Mouse (Mus musculus): ENCODE results near the gene Fibcd1. TPM values are rescaled to one million over a fixed set of nuclear protein-coding genes. Genes with fewer than 3 reads are reported as not detected.

Fibcd1 gene
- polyA plus RNA-seq, 1 experiment from 2014 or later = 0.24 TPM

- no peak for DNase-seq (ENCODE audit: low spot score)
- no peak overlapping the region for H3K4me3 ChIP-seq (ENCODE audit: low read depth, low read length)
- no peaks in the 10 kb centered on the region for H3K36me3 ChIP-seq (ENCODE audit: control insufficient read depth, insufficient read depth, low read length)
- 27% methylated on average over 2 of the region's 2 CpGs for WGBS
- H3K9ac ChIP-seq (ENCODE audit: low read length) = no peak overlapping the region
- ATAC-seq (replicated peaks; ENCODE audit: low FRiP score) = no peak
- H3K4me1 ChIP-seq (replicated peaks; ENCODE audit: control insufficient read depth, insufficient read depth, low read length) = no peaks in the 10 kb centered on the region
- H3K9me3 ChIP-seq (ENCODE audit: control insufficient read depth, low read length) = no peaks in the 10 kb centered on the region
- no peak overlapping the region for H3K4me2 ChIP-seq (ENCODE audit: low read depth, low read length, severe bottlenecking)
- H3K27me3 ChIP-seq (ENCODE audit: control insufficient read depth, insufficient read depth, low read length) = no peaks in the 10 kb centered on the region
- H3K27ac ChIP-seq (ENCODE audit: low read depth, low read length) = no peak overlapping the region
Observed at GRCm38 (mm10) chr2:31865794-31866193, 20.0 kb upstream of the Fibcd1 start.

GRCm38 (mm10) chr2:31865322-31865721 is 19.5 kb upstream of the Fibcd1 start:
- Histone ChIP-seq H3K27ac (ENCODE audit: low read depth, low read length) (no peak overlapping the region), H3K9me3 (ENCODE audit: control insufficient read depth, low read length) (no peaks in the 10 kb centered on the region), H3K4me1 (replicated peaks; ENCODE audit: control insufficient read depth, insufficient read depth, low read length) (no peaks in the 10 kb centered on the region), H3K4me3 (ENCODE audit: low read depth, low read length) (no peak overlapping the region), H3K27me3 (ENCODE audit: control insufficient read depth, insufficient read depth, low read length) (no peaks in the 10 kb centered on the region), H3K4me2 (ENCODE audit: low read depth, low read length, severe bottlenecking) (no peak overlapping the region), H3K9ac (ENCODE audit: low read length) (no peak overlapping the region), H3K36me3 (ENCODE audit: control insufficient read depth, insufficient read depth, low read length) (no peaks in the 10 kb centered on the region)
- DNase-seq (ENCODE audit: low spot score) (no peak), ATAC-seq (replicated peaks; ENCODE audit: low FRiP score) (no peak)
- 62% methylated on average over 4 of the region's 4 CpGs for WGBS

GRCm38 (mm10) chr2:31864891-31865290 is 19.1 kb upstream of the Fibcd1 start:
- Histone ChIP-seq H3K9me3 (ENCODE audit: control insufficient read depth, low read length) (no peaks in the 10 kb centered on the region), H3K27me3 (ENCODE audit: control insufficient read depth, insufficient read depth, low read length) (no peaks in the 10 kb centered on the region), H3K4me2 (ENCODE audit: low read depth, low read length, severe bottlenecking) (no peak overlapping the region), H3K4me1 (replicated peaks; ENCODE audit: control insufficient read depth, insufficient read depth, low read length) (peaks cover under 1% of the 10 kb centered on the region; the same call in 1 of the 2 replicates), H3K27ac (ENCODE audit: low read depth, low read length) (no peak overlapping the region), H3K9ac (ENCODE audit: low read length) (no peak overlapping the region), H3K36me3 (ENCODE audit: control insufficient read depth, insufficient read depth, low read length) (no peaks in the 10 kb centered on the region), H3K4me3 (ENCODE audit: low read depth, low read length) (no peak overlapping the region)
- no peak for DNase-seq (ENCODE audit: low spot score)
- no peak for ATAC-seq (replicated peaks; ENCODE audit: low FRiP score)
- 93% methylated on average over 9 of the region's 9 CpGs for WGBS

GRCm38 (mm10) chr2:31863766-31864165 is 18.0 kb upstream of the Fibcd1 start:
- 88% methylated on average over 1 of the region's 1 CpGs for whole genome bisulfite sequencing
- H3K4me3 ChIP-seq (ENCODE audit: low read depth, low read length) = no peak overlapping the region
- H3K36me3 ChIP-seq (ENCODE audit: control insufficient read depth, insufficient read depth, low read length) = no peaks in the 10 kb centered on the region
- H3K9me3 ChIP-seq (ENCODE audit: control insufficient read depth, low read length) = no peaks in the 10 kb centered on the region
- no peak for DNase-seq (ENCODE audit: low spot score)
- no peak overlapping the region for H3K4me2 ChIP-seq (ENCODE audit: low read depth, low read length, severe bottlenecking)
- no peak overlapping the region for H3K9ac ChIP-seq (ENCODE audit: low read length)
- ATAC-seq (replicated peaks; ENCODE audit: low FRiP score) = no peak
- no peak overlapping the region for H3K27ac ChIP-seq (ENCODE audit: low read depth, low read length)
- H3K4me1 ChIP-seq (replicated peaks; ENCODE audit: control insufficient read depth, insufficient read depth, low read length) = peaks cover 9% of the 10 kb centered on the region
- H3K27me3 ChIP-seq (ENCODE audit: control insufficient read depth, insufficient read depth, low read length) = no peaks in the 10 kb centered on the region

GRCm38 (mm10) chr2:31862919-31863318 is 17.1 kb upstream of the Fibcd1 start:
- no peaks in the 10 kb centered on the region for H3K9me3 ChIP-seq (ENCODE audit: control insufficient read depth, low read length)
- ATAC-seq (replicated peaks; ENCODE audit: low FRiP score) = no peak
- 74% methylated on average over 1 of the region's 1 CpGs for WGBS

GRCm38 (mm10) chr2:31858500-31858899 is 12.7 kb upstream of the Fibcd1 start:
- DNase-seq (ENCODE audit: low spot score) (no peak), ATAC-seq (replicated peaks; ENCODE audit: low FRiP score) (no peak)
- H3K4me1 ChIP-seq (replicated peaks; ENCODE audit: control insufficient read depth, insufficient read depth, low read length) = peaks cover 14% of the 10 kb centered on the region
- H3K4me3 ChIP-seq (ENCODE audit: low read depth, low read length) = no peak overlapping the region
- WGBS = 9% methylated on average over 12 of the region's 12 CpGs
- H3K27me3 ChIP-seq (ENCODE audit: control insufficient read depth, insufficient read depth, low read length) = no peaks in the 10 kb centered on the region
- no peaks in the 10 kb centered on the region for H3K36me3 ChIP-seq (ENCODE audit: control insufficient read depth, insufficient read depth, low read length)
- H3K9ac ChIP-seq (ENCODE audit: low read length) = no peak overlapping the region
- H3K4me2 ChIP-seq (ENCODE audit: low read depth, low read length, severe bottlenecking) = peak overlapping the region; percentile 11; the same call in 1 of the 2 replicates
- no peak overlapping the region for H3K27ac ChIP-seq (ENCODE audit: low read depth, low read length)
- H3K9me3 ChIP-seq (ENCODE audit: control insufficient read depth, low read length) = no peaks in the 10 kb centered on the region

More at GRCm38 (mm10) chr2:31862919-31863318, 17.1 kb upstream of the Fibcd1 start:
- no peak overlapping the region for H3K9ac ChIP-seq (ENCODE audit: low read length)
- H3K36me3 ChIP-seq (ENCODE audit: control insufficient read depth, insufficient read depth, low read length) = no peaks in the 10 kb centered on the region
- H3K4me3 ChIP-seq (ENCODE audit: low read depth, low read length) = no peak overlapping the region
- H3K4me2 ChIP-seq (ENCODE audit: low read depth, low read length, severe bottlenecking) = no peak overlapping the region
- DNase-seq (ENCODE audit: low spot score) = no peak
- no peaks in the 10 kb centered on the region for H3K27me3 ChIP-seq (ENCODE audit: control insufficient read depth, insufficient read depth, low read length)
- H3K4me1 ChIP-seq (replicated peaks; ENCODE audit: control insufficient read depth, insufficient read depth, low read length) = peaks cover 14% of the 10 kb centered on the region
- no peak overlapping the region for H3K27ac ChIP-seq (ENCODE audit: low read depth, low read length)

GRCm38 (mm10) chr2:31857180-31857579 is 11.4 kb upstream of the Fibcd1 start:
- WGBS = 79% methylated on average over 6 of the region's 6 CpGs
- Histone ChIP-seq H3K9me3 (ENCODE audit: control insufficient read depth, low read length) (no peaks in the 10 kb centered on the region), H3K27ac (ENCODE audit: low read depth, low read length) (no peak overlapping the region), H3K27me3 (ENCODE audit: control insufficient read depth, insufficient read depth, low read length) (no peaks in the 10 kb centered on the region), H3K4me2 (ENCODE audit: low read depth, low read length, severe bottlenecking) (no peak overlapping the region), H3K4me3 (ENCODE audit: low read depth, low read length) (no peak overlapping the region), H3K9ac (ENCODE audit: low read length) (no peak overlapping the region), H3K4me1 (replicated peaks; ENCODE audit: control insufficient read depth, insufficient read depth, low read length) (peaks cover 14% of the 10 kb centered on the region), H3K36me3 (ENCODE audit: control insufficient read depth, insufficient read depth, low read length) (no peaks in the 10 kb centered on the region)
- ATAC-seq (replicated peaks; ENCODE audit: low FRiP score) (no peak), DNase-seq (ENCODE audit: low spot score) (no peak)

- Histone ChIP-seq H3K36me3 (ENCODE audit: control insufficient read depth, insufficient read depth, low read length) (no peaks in the 10 kb centered on the region), H3K9me3 (ENCODE audit: control insufficient read depth, low read length) (no peaks in the 10 kb centered on the region), H3K9ac (ENCODE audit: low read length) (no peak overlapping the region), H3K27me3 (ENCODE audit: control insufficient read depth, insufficient read depth, low read length) (no peaks in the 10 kb centered on the region), H3K4me2 (ENCODE audit: low read depth, low read length, severe bottlenecking) (no peak overlapping the region), H3K27ac (ENCODE audit: low read depth, low read length) (no peak overlapping the region), H3K4me1 (replicated peaks; ENCODE audit: control insufficient read depth, insufficient read depth, low read length) (peaks cover 14% of the 10 kb centered on the region), H3K4me3 (ENCODE audit: low read depth, low read length) (no peak overlapping the region)
- DNase-seq (ENCODE audit: low spot score) = no peak
- ATAC-seq (replicated peaks; ENCODE audit: low FRiP score) = no peak
- 93% methylated on average over 8 of the region's 8 CpGs for WGBS
Observed at GRCm38 (mm10) chr2:31855991-31856390, 10.2 kb upstream of the Fibcd1 start.

- Histone ChIP-seq H3K9me3 (ENCODE audit: control insufficient read depth, low read length) (no peaks in the 10 kb centered on the region), H3K4me3 (ENCODE audit: low read depth, low read length) (no peak overlapping the region), H3K4me2 (ENCODE audit: low read depth, low read length, severe bottlenecking) (no peak overlapping the region), H3K27ac (ENCODE audit: low read depth, low read length) (no peak overlapping the region), H3K4me1 (replicated peaks; ENCODE audit: control insufficient read depth, insufficient read depth, low read length) (peaks cover 18% of the 10 kb centered on the region), H3K27me3 (ENCODE audit: control insufficient read depth, insufficient read depth, low read length) (peaks cover 28% of the 10 kb centered on the region), H3K9ac (ENCODE audit: low read length) (no peak overlapping the region), H3K36me3 (ENCODE audit: control insufficient read depth, insufficient read depth, low read length) (no peaks in the 10 kb centered on the region)
- no peak for ATAC-seq (replicated peaks; ENCODE audit: low FRiP score)
- DNase-seq (ENCODE audit: low spot score) = no peak
- WGBS = 57% methylated on average over 12 of the region's 12 CpGs
Observed at GRCm38 (mm10) chr2:31850141-31850540, 4.3 kb upstream of the Fibcd1 start.

Data from forebrain, embryonic 11.5 days (tissue).